Mouse (Mus musculus) embryo, embryonic 11 days (tissue): ENCODE measurements at regions not wholly inside any gene's neighbourhood (a gene's known extent, or its start where the extent isn't known, plus 50 kb on each side); places are given as distances from the start of the nearest gene placed in this dataset.

Source experiments
- DNase-seq: peaks from one replicate; pipeline ENCODE4 v3.0.0-alpha.2; 2015

- DNase-seq: no peak
Measured at GRCm38 (mm10) chr1:135665484-135665883, 54.4 kb upstream of the Csrp1 start.

- DNase-seq: peak; percentile 75
Measured at GRCm38 (mm10) chr1:135668331-135668730, 51.5 kb upstream of the Csrp1 start.

- DNase-seq: no peak
Measured at GRCm38 (mm10) chr1:135668951-135669350, 50.9 kb upstream of the Csrp1 start.

GRCm38 (mm10) chr1:135669803-135670202, 50.1 kb upstream of the Csrp1 start:
- DNase-seq: no peak
